Mouse (Mus musculus) ES-CJ7 (cell line): ENCODE measurements around the gene Gm4177.
"Not testable (repeated sequence)": the region's sequence is repeated elsewhere in the genome, so short reads cannot be mapped to it uniquely, and the experiment has no call there.

ENCODE experiments used
- DNase-seq: peaks from one replicate; pipeline ENCODE4 v3.0.0; 2011; ENCODE audit warnings: low read depth, low spot score

Gene Gm4177

GRCm38 (mm10) chr7:21796628-21797027 lies at the start of gene Gm4177:
TSS of gene Gm4177 (minus strand) at chr7:21796728.
- not testable (repeated sequence) for DNase-seq

DNA sequence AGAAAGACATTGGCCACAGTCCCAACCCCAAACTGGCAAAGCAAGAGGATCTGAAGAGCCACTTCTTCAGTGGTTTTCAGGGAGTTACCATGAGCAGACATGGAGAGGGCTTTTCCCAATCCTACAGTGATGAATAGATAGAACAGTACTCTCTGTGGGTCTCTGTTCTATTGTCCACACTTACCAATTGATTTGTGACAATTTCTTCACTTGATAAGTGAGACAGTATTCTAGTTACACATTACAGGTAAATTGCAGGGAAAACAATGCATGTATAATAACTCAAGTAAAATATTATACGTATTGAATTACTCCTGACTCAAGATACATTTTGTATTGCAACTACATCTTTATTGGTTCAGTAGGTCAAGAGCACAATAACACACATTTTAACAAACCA lies 47.6 kb upstream of the Gm4177 start, which contains the start of gene Gm5725:
Gm5725 (minus strand) TSS at position 101 of the 400 bp plus-strand sequence.
- not testable (repeated sequence) for DNase-seq

- DNase-seq = not testable (repeated sequence)
These were observed 35.5 kb upstream of the Gm4177 start, which contains the start of gene Vmn1r135 for GRCm38 (mm10) chr7:21832051-21832450. TSS of gene Vmn1r135 (plus strand) at chr7:21832351.

GRCm38 (mm10) chr7:21761375-21761774 lies 35.2 kb downstream of the Gm4177 start, which contains the start of gene Gm4175:
TSS of gene Gm4175 (minus strand) at chr7:21761475.
- not testable (repeated sequence) for DNase-seq
